Mouse (Mus musculus): ENCODE measurements around the gene Mapk8ip1. TPM values are rescaled to one million over a fixed set of nuclear protein-coding genes. Genes with fewer than 3 reads are reported as not detected.

Mapk8ip1 gene
- polyA plus RNA-seq, 1 experiment from 2014 or later = 15.1 TPM

DNA sequence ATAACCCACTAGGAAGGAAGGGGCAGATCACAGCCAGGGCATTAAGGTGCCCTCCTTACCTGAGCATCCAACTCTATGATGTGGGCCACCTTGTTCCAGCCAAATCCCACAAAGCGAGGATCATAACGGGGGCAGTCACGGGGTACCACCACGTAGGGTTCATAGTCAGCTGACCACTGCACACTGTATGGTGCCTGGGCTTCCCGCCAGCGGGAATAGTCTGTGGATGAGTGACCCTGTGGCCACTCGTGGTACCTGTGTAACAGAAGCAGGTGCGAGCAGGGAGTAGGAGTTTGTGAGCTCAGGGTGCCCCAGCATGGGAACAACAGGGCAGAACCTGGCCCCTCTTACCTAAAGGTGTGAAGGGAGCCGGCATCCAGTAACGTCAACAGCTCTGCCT, 35.5 kb downstream of the Mapk8ip1 start:
- Histone ChIP-seq H3K27ac (no peak overlapping the region), H3K27me3 (peaks cover 18% of the 10 kb centered on the region), H3K9me3 (no peaks in the 10 kb centered on the region), H3K9ac (no peak overlapping the region), H3K4me2 (no peak overlapping the region), H3K36me3 (peaks cover 17% of the 10 kb centered on the region; the same call in 1 of the 2 replicates), H3K4me1 (peaks cover 10% of the 10 kb centered on the region), H3K4me3 (no peak overlapping the region)
- WGBS = 85% methylated on average over 10 of the region's 10 CpGs
- no peak for ATAC-seq (ENCODE audit: borderline replicate concordance, extremely low read depth, low FRiP score, low TSS enrichment)

DNA sequence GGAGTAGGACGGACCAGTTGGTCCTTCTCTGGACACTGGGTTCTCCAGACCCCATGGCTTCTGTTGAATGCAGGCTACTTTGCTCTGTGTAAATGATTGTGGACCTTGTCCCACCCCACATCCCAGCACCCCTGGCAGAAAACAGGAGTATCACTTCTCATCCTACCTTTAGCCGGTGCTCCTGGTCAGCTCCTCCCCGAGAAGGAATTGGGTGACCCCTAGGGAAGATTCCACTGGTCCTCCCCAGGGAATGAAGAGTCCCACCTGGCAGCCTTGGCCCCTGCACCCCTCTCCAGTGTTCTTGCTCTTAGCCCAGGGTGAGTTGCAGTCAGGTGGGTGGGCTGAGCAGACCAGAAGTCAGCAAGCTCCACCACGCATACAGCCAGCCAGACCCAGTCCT, 37.0 kb downstream of the Mapk8ip1 start:
- Histone ChIP-seq H3K36me3 (peaks cover 32% of the 10 kb centered on the region), H3K27ac (no peak overlapping the region), H3K4me3 (no peak overlapping the region), H3K4me1 (peaks cover 3% of the 10 kb centered on the region; the same call in 1 of the 2 replicates), H3K9ac (no peak overlapping the region), H3K27me3 (peaks cover 3% of the 10 kb centered on the region; the same call in 1 of the 2 replicates), H3K4me2 (no peak overlapping the region), H3K9me3 (no peaks in the 10 kb centered on the region)
- ATAC-seq (ENCODE audit: borderline replicate concordance, extremely low read depth, low FRiP score, low TSS enrichment) = no peak
- WGBS = 88% methylated on average over 4 of the region's 4 CpGs

DNA sequence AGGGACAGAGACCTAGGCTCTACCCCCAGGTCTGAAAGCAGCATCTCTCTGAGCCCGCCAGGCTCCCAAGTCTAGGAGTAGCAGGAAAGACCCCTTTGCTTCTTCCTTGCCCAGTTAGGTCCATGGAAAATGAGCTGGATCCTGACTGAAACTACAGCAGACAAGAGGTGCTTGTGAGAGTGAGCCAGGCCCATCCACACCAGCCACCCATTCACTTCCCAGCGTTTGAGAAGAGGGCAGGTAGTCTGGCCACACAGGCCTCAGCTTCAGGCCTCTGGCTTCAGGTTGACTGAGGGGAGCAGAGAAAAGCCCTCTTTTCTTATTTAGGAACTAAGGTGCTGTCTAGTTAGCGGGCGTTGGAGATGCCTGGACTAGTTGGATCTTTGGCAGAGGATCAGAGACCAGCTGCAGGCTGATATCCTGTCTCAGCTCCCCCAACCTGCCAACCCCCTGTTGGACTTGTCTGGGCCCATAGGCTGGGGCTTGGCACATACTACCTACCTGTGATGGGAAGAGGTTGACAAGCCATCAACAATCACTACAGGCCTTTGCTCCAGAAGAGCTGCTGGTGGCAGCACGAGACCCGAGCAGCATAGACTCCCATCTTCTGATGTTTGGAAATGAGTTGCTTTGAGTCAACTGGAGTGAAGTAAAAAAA, 38.4 kb downstream of the Mapk8ip1 start:
- peaks cover 45% of the 10 kb centered on the region for H3K36me3 ChIP-seq
- no peaks in the 10 kb centered on the region for H3K9me3 ChIP-seq
- 87% methylated on average over 6 of the region's 6 CpGs for WGBS
- peaks cover 3% of the 10 kb centered on the region; the same call in 1 of the 2 replicates for H3K4me1 ChIP-seq
- no peak for ATAC-seq (ENCODE audit: borderline replicate concordance, extremely low read depth, low FRiP score, low TSS enrichment)
- no peak overlapping the region for H3K27ac ChIP-seq
- no peak overlapping the region for H3K4me3 ChIP-seq
- no peak overlapping the region for H3K9ac ChIP-seq
- H3K27me3 ChIP-seq = no peaks in the 10 kb centered on the region
- no peak overlapping the region for H3K4me2 ChIP-seq

DNA sequence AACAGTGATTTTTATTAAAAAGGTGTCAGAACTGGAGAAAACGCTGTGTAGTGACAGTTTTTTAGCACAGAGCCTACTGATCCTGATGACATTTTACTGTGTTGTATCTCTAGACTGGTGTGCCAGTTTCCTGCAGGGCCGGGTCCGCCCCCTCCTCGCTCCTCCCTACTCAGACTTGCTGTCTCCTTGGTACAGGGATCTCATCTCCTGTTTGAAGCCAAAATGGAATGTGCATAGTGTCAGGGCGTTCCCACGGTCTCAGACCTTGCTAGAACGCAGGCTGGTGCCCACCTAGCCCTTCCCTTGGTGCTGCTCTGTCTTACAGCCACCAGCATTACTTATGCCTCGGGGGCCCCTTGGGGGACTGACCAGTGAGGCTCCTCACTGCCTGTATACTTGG, 39.3 kb downstream of the Mapk8ip1 start:
- no peak overlapping the region for H3K9ac ChIP-seq
- H3K27me3 ChIP-seq = no peaks in the 10 kb centered on the region
- no peaks in the 10 kb centered on the region for H3K9me3 ChIP-seq
- peaks cover 3% of the 10 kb centered on the region; the same call in 1 of the 2 replicates for H3K4me1 ChIP-seq
- ATAC-seq (ENCODE audit: borderline replicate concordance, extremely low read depth, low FRiP score, low TSS enrichment) = no peak
- H3K4me3 ChIP-seq = no peak overlapping the region
- no peak overlapping the region for H3K4me2 ChIP-seq
- peaks cover 53% of the 10 kb centered on the region for H3K36me3 ChIP-seq
- 84% methylated on average over 8 of the region's 8 CpGs for WGBS
- no peak overlapping the region for H3K27ac ChIP-seq

DNA sequence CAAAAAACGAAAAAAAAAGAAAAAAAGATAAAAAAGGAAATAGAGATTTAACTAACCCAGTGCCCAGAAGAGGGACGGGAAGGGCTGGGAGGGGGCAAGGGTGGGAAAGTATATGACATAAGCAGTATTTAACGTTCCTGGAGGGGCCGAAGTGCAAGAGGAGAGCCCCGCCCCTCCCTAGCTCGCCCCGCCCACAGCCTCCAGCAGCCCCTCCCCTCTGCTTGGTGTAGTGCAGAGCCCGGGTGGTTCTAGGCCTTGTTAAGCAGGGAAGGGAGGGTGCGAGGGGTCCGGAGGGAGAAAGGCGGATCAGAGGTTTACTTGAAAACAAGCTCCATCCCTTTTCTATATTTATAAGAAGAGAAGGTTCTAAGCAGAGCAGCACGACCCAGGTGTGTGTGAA, 40.2 kb downstream of the Mapk8ip1 start:
- Histone ChIP-seq H3K9ac (no peak overlapping the region), H3K36me3 (peaks cover 56% of the 10 kb centered on the region), H3K27me3 (no peaks in the 10 kb centered on the region), H3K4me1 (peaks cover 3% of the 10 kb centered on the region; the same call in 1 of the 2 replicates), H3K27ac (no peak overlapping the region), H3K4me2 (no peak overlapping the region), H3K4me3 (no peak overlapping the region), H3K9me3 (no peaks in the 10 kb centered on the region)
- no peak for ATAC-seq (ENCODE audit: borderline replicate concordance, extremely low read depth, low FRiP score, low TSS enrichment)
- 30% methylated on average over 12 of the region's 12 CpGs for WGBS

DNA sequence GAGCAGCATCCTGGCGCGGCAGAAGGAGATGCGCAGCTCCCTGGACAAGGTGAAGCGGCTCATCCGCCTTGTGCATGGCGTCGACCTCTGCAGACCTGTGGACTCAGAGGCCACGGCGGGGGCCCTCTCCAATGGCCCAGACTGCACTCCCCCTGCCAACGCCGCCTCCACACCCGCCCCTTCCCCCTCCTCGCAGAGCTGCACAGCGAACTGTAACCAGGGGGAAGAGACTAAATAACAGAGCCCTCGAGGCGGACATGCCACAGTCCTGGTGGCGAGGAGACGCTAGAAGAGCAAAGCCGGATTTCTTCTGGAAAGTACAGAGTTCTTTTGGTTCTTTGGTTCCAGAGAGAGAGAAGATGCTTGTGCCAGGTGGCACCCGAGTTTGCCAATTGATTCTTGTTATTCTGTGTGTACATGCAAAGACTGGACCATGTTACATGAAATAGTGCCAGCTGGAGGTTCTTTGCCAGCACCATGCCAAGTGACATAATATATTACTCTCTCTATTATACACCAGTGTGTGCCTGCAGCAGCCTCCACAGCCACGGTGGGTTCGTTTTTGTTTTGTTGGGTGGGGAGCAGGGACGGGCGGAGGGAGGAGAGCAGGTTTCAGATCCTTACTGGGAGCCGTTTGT, 40.8 kb downstream of the Mapk8ip1 start:
- H3K4me2 ChIP-seq = no peak overlapping the region
- H3K9me3 ChIP-seq = no peaks in the 10 kb centered on the region
- WGBS = 72% methylated on average over 25 of the region's 25 CpGs
- no peaks in the 10 kb centered on the region for H3K27me3 ChIP-seq
- peaks cover 3% of the 10 kb centered on the region; the same call in 1 of the 2 replicates for H3K4me1 ChIP-seq
- ATAC-seq (ENCODE audit: borderline replicate concordance, extremely low read depth, low FRiP score, low TSS enrichment) = no peak
- H3K27ac ChIP-seq = no peak overlapping the region
- H3K9ac ChIP-seq = no peak overlapping the region
- H3K4me3 ChIP-seq = no peak overlapping the region
- H3K36me3 ChIP-seq = peaks cover 56% of the 10 kb centered on the region

DNA sequence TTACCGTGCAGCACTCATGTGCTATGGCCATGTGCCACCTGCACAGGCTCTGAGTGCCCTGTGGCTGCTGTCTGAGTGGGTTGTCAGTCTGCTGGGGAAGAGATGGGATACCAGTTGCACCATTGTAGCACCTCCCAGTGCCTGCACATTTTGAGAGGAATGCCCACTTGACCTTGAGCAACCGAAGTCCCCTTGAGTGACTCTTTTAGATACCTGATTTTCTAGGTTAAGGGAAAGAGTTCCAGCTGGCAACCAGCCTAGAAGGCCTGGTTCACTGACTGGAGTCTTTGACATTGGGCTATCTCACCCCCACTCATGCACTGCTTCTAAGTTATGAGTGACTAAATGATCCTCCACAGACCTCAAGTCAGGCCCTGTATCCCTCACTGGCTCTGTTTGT, 41.8 kb downstream of the Mapk8ip1 start:
- WGBS = 64% methylated on average over 2 of the region's 2 CpGs

DNA sequence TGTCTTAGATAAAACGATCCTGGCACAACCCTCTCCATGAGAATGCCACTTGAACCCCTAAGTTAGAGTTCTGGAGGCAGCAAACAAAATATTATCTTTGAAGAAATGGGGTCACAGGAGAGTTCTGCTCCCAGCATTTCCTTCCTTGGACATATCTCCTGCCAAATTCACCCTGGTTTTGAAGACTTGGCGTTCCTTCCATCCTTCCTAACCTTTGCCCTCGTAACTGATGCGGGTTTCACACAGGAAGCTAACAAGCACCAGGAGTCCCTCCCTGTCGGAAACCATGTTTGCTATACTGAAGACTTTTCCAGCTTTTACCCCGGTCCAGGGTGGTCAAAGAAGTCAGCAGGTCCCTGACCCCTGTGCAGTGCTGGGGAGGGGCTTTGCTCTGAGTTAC, 46.8 kb downstream of the Mapk8ip1 start:
- no peak overlapping the region for H3K4me2 ChIP-seq
- no peaks in the 10 kb centered on the region for H3K9me3 ChIP-seq
- H3K36me3 ChIP-seq = peaks cover 56% of the 10 kb centered on the region
- H3K27me3 ChIP-seq = no peaks in the 10 kb centered on the region
- no peak overlapping the region for H3K9ac ChIP-seq
- WGBS = 48% methylated on average over 6 of the region's 6 CpGs
- no peak for ATAC-seq (ENCODE audit: borderline replicate concordance, extremely low read depth, low FRiP score, low TSS enrichment)
- H3K27ac ChIP-seq = no peak overlapping the region
- H3K4me1 ChIP-seq = no peaks in the 10 kb centered on the region
- no peak overlapping the region for H3K4me3 ChIP-seq

More for the DNA sequence above, 41.8 kb downstream of the Mapk8ip1 start:
- H3K27me3 ChIP-seq = no peaks in the 10 kb centered on the region
- no peak overlapping the region for H3K27ac ChIP-seq
- ATAC-seq (ENCODE audit: borderline replicate concordance, extremely low read depth, low FRiP score, low TSS enrichment) = no peak
- H3K4me1 ChIP-seq = peaks cover 3% of the 10 kb centered on the region; the same call in 1 of the 2 replicates
- no peak overlapping the region for H3K4me2 ChIP-seq
- no peak overlapping the region for H3K9ac ChIP-seq
- no peak overlapping the region for H3K4me3 ChIP-seq
- peaks cover 56% of the 10 kb centered on the region for H3K36me3 ChIP-seq
- no peaks in the 10 kb centered on the region for H3K9me3 ChIP-seq

DNA sequence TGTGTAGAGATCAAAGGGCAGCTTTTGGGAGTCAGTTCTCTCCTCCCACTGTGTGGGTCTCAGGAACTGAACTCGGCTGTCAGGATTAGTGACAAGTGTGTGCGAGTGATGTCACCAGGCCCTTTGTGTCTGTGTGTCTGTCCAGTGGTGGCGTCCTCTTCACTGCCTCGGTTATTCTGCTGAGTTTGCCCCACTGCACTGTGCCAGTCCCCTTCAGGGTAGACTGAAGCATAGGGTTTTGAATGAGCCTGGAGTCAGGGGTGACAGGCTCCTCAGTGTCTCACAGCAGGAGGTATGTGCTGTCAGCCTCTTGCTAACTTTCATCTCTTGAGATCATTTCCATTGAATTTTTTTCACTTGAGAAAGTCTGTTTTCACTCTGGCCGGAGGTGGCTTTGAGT, 47.7 kb downstream of the Mapk8ip1 start:
- no peaks in the 10 kb centered on the region for H3K27me3 ChIP-seq
- H3K4me1 ChIP-seq = no peaks in the 10 kb centered on the region
- no peak overlapping the region for H3K4me2 ChIP-seq
- no peak overlapping the region for H3K4me3 ChIP-seq
- no peaks in the 10 kb centered on the region for H3K9me3 ChIP-seq
- ATAC-seq (ENCODE audit: borderline replicate concordance, extremely low read depth, low FRiP score, low TSS enrichment) = no peak
- peaks cover 56% of the 10 kb centered on the region for H3K36me3 ChIP-seq
- no peak overlapping the region for H3K9ac ChIP-seq
- H3K27ac ChIP-seq = no peak overlapping the region
- 73% methylated on average over 5 of the region's 5 CpGs for WGBS

DNA sequence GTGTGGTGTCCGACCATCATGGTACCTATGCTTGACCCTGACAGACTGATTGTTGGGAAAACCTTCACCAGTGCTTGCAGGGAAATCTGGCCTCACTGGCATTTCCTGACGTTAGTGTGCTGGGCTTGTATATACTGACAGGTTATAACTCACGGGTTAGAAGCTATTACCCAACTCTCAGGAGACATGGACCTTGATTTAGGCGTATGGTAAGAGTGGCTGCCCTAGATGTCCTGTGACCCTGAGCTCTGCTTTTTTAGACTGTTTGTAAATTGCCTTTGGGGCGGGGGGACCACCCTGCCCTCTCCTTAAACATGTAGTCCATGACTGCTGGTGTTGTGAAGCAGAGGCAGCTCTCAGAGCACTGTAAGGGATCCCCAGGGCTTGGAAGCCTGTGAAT, 50.4 kb downstream of the Mapk8ip1 start:
- Histone ChIP-seq H3K9ac (no peak overlapping the region), H3K4me1 (no peaks in the 10 kb centered on the region), H3K36me3 (peaks cover 49% of the 10 kb centered on the region), H3K27me3 (no peaks in the 10 kb centered on the region), H3K4me2 (no peak overlapping the region), H3K9me3 (no peaks in the 10 kb centered on the region), H3K27ac (no peak overlapping the region), H3K4me3 (no peak overlapping the region)
- WGBS = 56% methylated on average over 5 of the region's 5 CpGs
- no peak for ATAC-seq (ENCODE audit: borderline replicate concordance, extremely low read depth, low FRiP score, low TSS enrichment)

DNA sequence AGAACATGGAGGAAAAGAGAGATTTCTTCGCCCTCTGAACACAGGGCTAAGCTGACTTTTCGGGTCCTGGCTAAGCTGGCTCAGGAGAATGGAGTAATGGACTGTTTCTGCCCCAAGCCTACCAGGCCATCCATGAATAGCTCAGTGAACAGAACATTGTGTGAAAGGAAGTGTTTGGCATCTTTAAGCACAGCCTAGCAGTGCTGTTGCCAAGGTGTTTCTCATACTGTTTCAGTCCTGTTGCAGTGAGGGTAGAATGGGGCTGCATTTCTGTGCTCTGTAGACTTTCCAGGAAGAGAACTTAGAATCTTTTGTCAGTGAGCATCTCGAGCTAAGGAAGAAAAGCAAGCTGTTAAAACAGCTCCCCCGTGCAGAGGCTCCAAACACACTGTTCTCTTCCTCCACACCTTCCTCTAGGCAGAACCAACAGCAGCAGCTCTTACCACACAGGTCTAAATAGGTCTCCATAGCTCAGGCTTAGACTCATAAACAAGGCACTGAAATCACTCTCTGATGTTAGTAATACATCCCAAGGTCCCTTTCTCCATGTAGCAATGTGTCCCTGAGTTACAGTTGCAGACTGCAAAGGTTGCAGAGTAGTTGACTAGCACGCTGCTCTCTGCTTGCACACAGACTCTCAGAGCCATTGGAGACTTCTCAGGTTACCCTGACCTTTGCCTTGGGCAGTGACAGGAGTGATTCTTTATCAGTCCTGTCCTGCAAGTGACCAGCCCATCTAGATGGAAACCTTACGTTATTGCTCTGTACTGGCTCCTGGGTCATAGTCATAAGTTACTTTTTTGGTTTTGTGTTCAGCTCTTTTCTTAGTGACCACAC, 51.3 kb downstream of the Mapk8ip1 start:
- H3K9ac ChIP-seq = no peak overlapping the region
- H3K4me1 ChIP-seq = no peaks in the 10 kb centered on the region
- WGBS = 54% methylated on average over 6 of the region's 6 CpGs
- peaks cover 56% of the 10 kb centered on the region for H3K36me3 ChIP-seq
- no peaks in the 10 kb centered on the region for H3K9me3 ChIP-seq
- H3K27me3 ChIP-seq = no peaks in the 10 kb centered on the region
- no peak for ATAC-seq (ENCODE audit: borderline replicate concordance, extremely low read depth, low FRiP score, low TSS enrichment)
- no peak overlapping the region for H3K4me3 ChIP-seq
- H3K4me2 ChIP-seq = no peak overlapping the region
- no peak overlapping the region for H3K27ac ChIP-seq

DNA sequence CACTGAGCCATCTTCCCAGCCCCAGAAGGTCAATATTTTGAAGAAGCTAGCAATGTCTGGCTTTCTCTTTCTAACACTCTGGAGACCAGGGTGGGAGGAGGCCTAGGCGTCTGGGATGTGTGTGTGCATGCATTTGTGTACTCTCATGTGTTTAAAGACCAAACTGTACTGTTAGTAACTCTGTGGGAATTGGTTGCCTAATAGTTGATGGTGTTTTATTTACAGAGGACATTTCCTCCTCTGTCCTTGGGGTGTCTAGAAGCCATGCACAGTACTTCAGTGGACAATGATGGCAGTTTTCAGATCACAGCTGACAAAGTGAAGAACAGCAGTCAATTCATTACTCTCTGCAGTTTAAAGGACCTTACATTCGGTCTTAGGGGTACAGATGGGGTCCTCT, 53.9 kb downstream of the Mapk8ip1 start:
- Histone ChIP-seq H3K27me3 (no peaks in the 10 kb centered on the region), H3K36me3 (peaks cover 56% of the 10 kb centered on the region), H3K4me2 (no peak overlapping the region), H3K27ac (no peak overlapping the region), H3K4me1 (no peaks in the 10 kb centered on the region), H3K9me3 (no peaks in the 10 kb centered on the region), H3K4me3 (no peak overlapping the region), H3K9ac (no peak overlapping the region)
- WGBS = 85% methylated on average over 2 of the region's 2 CpGs
- ATAC-seq (ENCODE audit: borderline replicate concordance, extremely low read depth, low FRiP score, low TSS enrichment) = no peak
